Mouse (Mus musculus) kidney, postnatal 4 days (tissue): ENCODE data around the gene Map4k1.

Experiments
- DNase-seq, 2 experiments: peaks; one replicate each; pipeline ENCODE4 v3.0.0; 2021; ENCODE audit warnings: mixed read lengths in 2 of 2

The Map4k1 gene

DNA sequence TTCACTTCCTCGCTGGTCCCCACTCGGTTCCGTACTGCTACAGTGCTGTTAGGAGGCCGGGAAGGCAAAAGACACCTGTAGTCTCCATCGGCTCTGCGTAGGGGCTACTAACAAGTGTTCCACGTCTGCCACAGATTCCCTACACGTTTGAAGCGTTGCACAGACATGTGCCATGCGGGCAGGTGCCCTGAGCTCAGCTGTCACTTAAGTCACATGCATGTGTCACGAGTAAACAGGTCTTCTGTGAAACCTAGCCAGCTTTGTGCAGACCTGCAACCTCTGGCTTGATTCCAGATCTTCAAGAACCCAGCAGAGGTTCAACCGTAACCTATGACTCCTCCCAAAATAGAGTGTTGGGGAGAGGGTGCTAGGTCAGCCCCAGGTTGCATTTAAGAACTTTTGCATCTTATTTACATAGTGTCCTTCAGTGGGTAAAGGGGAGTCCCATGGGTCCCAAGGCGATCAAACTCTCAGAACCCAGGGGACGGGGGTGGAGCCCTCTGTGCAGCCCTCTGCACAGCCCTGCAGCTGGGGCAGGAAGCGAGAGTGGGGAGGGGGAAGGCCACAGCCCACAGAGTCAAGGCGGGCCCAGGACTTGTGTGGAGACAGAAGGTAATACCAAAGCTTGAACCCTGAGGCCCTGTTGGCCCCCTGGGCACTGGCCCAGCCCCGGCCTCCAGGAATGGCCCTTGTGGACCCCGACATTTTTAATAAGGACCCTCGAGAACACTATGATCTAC is 594 bp downstream of the Map4k1 start:
- DNase-seq = peak; percentile 49 to 70

DNA sequence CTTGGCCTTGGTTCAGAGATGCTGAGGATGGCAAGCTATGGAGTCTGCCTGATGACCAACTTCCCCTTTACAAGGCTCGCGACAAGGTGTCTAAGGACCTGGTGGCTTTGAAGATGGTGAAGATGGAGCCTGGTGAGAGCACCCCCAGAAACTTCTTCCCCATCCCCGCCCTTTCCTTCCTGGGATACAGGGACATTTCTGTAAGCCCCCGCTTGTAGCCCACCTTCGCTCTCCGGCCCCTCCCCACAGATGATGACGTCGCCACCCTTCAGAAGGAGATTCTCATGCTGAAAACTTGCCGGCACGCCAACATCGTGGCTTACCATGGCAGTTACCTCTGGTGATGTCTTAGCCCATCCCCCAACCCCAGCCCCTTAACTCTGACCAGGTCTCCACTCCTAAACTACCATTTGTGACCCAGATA is 1.3 kb downstream of the Map4k1 start:
- DNase-seq = no peak

DNA sequence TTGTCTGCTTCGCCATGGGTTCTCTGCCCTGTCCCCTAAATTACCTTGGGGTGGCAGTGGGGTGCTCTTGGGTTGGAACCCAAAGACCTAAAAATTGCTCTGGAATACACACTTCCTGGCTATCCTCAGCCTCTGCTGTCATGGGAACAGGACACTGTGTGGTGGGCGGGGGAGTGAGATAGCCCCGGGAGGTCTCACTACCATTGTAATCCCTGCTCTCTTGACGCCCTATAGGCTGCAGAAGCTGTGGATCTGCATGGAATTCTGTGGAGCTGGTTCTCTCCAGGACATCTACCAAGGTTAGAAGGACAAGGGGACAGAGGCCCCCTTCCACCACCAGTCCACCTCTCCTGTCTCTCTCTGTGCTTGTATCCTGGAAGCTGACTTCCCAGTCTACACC is 2.0 kb downstream of the Map4k1 start:
- no peak for DNase-seq

DNA sequence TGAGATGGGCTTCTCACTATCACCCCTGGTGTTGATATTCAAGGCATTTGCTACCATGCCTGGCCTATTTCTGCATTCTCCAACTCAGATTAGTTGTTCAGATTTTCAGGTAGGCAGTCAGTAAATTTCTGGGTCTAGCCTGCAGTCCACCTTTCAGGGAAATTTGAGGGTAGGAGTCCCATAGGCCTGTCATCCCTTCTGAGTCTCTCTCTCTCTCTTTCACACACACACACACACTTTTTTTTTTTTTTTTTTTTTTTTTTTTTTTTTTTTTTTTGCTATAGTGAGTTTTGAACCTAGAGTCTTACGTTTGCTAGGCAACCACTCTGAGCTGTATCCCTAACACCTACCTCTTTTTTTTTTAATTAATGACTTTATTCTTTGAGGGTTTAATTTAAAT is 2.6 kb downstream of the Map4k1 start:
- DNase-seq = no peak

DNA sequence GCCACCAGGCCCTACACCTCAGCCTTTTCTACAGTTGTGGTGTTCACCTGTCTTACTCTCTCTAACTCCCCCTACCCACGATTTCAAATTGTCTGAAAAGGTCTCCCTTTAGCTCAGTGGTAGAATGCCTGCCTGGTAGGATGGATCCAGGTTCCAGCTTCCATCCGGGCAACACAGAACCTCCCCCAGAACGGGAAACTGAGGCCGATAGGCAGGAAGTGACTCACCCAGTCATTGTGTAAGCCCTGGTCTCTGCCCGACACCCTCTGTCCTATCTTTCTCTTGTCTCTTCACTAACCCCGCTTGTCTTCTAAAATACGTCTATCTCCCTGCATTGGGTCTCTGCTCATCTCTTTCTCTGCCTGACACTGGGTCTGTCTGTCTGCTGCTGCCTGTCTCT is 3.4 kb downstream of the Map4k1 start:
- DNase-seq = no peak

DNA sequence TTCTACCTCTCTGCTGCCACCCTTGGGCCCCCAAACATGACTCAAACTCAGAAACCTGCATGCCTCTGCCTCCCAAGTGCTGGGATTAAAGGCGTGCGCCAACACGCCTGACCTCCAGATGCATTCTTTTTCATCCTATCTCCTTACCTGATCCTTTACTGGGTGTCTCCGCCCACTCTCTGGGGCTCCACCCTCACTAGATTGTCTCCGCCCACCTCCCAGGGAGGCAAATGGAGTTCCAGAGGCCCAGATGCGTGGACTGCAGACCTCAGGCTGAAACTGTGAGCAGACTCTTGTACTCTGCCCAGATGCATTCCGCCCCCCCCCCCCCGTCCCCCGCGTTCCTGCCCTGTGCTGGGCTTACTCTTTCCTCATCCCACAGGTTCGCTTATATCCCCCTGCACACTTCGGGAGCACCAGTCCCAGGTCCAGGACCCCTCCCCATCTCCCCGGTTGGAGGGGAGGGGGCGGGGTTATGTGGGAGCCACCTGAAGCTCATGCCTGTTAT is 9.0 kb downstream of the Map4k1 start:
- DNase-seq = no peak

DNA sequence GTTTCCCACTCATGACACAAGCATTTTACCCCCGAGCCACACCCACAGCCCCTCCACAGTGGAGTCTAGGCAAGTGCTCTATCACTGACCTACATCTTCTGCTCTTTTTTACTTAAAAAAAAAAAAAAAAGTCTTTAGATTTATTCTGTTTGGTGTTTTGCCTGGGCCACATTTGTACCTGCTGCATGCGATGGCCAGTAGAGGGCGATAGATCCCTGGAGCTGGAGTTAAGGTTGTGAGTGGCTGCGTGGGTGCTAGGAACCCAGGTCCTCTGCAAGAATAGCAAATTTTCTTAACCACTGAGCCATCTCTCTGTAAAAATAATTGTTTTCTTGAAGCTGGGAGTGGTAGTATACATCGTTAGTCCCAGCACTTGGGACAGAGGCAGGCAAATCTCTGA is 9.8 kb downstream of the Map4k1 start:
- no peak for DNase-seq

DNA sequence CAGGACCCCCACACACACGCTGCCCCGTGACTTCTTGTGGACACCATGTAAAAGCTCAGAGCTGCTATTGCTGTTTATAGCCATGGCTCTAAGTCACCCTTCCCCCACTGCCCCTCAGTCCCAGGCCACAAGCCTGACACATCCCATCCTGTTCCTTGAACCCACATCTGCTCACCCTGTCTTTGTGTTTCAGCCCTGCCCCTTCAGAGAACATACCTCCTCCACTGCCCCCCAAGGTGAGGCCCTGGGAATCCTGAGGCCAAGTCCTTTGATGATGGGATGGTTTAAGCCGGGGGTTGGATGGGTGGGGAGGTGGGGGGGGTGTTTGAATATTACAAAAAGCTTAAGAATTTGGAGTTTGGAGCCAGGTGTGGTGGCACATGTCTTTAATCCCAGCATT is 11.1 kb downstream of the Map4k1 start:
- no peak for DNase-seq

DNA sequence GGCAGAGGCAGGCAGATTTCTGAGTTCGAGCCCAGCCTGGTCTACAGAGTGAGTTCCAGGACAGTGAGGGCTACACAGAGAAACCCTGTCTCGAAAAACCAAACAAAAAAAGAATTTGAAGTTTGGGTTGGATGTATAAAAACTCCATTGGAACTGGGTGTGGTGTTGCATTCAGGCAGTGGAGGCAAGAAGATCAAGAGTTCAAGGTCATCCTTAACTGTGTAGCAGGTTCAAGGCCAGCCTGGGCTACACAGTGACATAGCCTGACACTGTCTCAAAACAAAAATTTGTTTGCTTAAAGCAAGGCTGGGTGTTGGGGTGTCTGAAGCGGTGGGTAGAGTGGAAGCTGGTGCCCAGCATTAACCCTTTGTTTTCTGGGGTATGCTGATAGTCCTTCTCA is 11.6 kb downstream of the Map4k1 start:
- no peak for DNase-seq

DNA sequence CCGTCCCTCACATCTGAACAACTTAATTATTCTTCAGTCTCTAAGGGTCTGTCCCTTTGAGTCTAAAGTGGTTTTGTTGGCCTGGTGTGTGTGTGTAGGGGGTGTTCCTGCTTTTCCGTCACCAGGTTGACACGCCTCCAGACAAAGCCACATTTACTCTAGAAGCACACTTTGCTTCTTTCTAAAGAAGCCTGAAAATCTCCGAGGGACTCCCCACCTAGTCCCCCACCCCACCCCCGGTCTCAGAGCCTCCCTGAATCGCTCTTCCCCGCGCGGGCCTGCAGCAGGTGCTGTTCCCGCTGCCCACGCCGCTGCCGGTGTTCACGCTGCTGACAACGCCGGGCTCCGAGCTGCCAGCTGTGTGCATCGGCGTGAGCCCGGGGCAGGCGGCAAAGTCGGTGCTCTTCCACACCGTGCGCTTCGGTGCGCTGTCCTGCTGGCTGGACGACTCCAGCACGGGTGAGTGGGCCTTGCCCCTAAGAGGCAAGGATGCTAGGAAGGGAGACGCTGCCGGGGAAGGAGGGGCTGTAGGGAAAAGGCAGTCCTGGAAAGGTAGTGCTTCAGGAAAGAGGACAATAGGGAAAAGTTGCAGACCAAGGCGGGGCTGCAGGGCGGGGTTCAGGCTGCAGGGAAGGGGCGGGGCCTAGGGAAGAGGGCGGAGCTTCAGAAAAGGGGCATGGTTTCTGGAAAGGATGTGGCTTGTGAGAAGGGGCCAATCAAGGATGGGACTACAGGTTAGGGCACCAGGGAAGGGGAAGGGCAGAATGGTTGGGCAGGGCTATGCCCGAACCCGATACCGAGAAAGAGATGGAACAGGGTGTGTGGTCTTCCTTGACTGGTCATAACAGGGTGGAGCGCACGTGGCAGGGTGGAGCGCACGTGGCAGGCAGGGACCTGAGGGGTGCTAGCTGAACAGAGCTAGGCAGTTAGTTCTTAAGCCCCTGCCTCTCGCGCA is 19.1 kb downstream of the Map4k1 start:
- DNase-seq = peak; percentile 92

DNA sequence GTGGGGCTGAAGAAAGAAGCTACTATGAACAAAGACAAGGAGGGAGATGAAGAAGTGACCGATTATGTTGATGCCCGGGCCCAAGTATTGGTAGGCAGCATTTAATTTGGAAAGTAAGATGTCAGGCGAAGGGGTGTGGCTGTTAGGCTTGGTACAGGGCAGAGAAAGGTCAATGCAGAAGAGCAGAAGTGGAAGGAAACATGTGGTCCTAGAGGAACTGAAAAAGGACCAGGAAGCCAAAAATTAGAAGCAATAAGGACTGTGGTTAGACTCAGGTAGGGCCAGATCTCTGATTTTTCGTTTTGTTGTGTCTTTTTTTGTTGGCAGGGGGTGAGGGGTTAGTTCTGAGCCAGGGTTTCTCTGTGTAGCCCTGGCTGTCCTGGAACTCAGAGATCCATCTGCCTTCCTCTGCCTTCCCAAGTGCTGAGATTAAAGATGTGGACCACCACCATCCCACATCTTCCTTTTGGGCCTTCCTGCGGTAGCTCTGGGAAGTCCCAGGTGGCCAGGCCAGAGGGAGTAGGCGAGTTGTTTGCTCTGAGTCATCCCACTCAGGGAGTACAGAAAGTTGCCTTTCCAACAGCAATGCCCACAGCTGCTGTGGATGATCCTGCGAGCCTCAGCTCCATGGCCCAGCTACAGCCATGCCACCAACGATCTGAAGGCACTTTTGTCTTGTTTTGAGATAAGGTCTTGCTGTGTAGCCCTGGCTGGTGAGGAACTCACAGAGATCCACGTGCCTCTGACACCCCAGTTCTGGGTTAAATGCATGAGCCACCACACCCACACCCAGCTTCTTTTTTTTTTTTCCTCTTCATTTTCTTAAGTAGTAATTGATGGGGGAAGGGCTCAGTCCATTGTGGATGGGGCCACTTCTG is 25.6 kb downstream of the Map4k1 start:
- DNase-seq = no peak

DNA sequence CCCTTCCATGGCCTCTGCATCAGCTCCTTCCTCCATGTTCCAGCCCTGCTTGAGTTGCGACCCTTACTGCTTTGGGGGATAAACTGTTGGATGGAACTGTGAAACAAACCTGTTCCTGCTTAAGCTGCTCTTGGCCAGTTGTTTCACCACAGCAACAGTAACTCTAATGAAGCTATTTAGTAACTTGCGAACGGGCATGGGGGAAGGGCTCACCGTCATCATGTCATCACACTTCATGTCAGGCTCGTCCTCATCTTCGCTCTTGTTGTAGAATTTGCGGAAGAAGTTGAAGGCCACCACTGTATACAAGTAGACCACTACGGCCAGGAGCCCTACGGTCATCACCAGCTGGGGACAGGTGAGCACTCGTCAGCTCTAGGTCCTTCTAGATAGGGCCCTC is 26.3 kb downstream of the Map4k1 start:
- no peak for DNase-seq

DNA sequence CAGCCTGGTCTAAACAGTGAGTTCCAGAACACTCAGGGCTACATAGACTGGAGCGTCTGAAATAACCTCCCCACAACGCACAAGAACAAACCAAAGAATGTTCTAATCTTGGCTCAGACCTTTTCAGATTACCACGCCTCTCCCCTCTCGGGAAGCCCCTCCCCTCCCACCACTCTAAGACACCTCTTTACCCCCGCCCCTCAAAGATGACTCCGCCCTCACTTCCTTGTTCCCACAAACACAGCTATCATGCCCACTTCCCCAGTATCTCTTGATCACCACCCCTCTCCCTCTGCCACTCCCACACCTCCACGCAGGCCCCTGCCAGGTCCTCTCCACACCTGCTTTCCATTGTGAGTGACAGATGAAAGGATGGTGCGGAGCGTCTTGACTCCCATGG is 26.9 kb downstream of the Map4k1 start:
- no peak for DNase-seq

DNA sequence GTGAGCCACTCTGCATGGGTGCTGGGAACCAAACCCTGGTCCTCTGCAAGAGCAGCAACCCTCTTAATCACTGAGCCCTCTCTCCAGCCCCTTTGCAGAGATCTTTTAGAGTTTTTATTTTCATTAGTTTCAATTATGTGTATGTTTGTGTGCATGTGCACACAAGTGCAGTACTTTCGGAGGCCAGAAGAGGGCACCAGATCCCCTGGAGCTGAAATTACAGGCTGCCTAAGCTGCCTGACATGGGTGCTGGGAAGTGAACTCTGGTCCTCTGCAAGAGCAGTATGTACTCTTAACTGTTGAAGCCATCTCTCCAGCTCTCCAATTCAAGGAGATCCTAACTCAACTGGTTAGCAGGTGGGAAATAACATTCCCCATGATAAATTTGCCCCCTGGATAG is 33.1 kb downstream of the Map4k1 start:
- no peak for DNase-seq

DNA sequence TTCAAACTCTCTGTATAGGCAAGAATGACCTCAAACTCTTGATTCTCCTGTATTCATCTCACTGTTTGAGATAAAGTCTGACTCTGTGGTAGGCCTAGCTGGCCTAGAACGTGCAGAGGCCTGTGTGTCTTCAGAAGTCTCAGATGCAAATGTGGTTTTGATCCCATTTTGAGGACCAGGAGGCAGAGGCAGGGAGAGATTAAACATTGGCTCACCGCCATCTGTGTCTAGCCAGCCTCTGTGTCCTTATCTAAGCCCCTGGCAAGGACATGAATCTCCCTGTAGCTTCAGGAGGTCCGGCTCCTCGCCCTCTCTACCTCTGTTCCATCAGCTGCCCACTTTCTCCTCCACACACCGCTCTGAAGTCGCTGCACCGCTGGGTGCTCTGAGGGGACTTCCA is 34.6 kb downstream of the Map4k1 start:
- DNase-seq = no peak

DNA sequence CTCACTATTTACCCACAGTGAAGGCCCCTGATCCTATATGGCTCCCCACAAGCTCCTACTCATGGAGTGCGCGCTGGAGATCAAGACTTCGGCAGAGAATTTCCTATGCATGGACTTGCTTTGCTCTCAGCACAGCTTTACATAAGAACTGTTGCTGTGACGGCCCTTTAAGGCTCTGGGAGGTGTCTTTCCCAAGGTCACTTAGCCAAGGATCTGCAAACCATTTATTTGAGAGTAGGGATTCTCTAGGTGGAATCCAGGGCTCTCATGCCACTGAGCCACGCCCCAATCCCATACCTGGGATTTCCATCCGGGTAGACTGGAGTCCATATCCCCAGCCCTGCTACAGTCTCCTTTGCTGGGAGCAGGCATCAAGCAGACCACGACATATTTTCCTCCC is 35.4 kb downstream of the Map4k1 start:
- DNase-seq = no peak

DNA sequence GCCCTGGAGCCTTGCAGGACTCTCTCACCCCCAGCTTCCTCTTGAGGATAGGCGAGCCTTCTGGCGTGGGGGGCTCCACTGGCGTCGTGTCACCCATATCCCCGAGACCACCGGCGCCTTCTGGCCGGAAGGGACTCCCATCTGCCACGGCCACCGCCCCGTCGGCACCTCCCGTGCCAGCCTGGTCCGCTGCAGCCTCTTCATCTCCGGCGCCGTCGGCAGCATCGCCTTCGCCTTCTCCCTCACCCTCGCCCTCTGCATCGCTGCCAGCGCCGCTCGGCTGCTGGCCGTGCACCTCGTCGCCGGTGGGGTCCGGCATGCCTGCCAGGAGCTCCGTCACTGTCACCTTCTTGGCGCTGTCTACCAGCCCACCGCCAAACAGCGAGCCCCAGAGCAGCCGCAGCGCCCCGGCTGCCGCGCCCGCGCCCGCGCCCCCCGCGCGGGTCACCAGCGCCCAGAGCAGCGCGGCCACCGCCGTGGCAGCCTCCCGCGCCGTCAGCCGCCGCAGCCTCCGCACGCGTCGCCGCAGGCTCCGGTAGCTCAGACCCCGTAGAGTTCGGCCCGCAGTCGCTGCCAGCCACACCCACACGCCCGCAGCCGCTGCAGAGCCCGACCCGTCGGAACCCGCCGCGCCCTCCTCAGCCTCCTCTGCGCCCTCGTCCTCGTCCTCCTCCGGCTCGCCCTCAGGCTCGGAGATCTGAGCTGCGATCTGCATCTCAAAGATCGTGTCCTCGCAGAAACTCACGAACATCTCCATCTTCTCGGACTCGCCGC is 37.8 kb downstream of the Map4k1 start:
- peak; percentile 26 to 43 for DNase-seq

DNA sequence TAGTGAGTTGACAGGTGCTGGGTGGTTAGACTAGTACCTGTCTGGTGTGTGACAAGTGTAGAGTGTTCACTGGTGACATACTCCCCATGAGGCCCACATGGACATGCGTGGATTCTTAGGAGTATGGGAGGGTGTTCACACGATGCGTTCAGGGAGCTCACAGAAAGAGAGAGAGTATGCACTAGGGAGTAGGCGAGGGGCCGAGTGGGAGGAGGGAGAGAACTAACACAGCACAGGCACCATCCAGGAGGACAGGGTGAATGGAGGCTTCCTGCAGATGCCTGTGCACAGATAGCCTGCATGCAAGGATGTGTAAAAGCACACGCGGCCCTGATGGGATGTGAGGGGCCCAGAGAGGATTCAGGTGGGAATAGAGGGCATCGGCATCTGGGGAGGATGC is 40.6 kb downstream of the Map4k1 start:
- DNase-seq = no peak

DNA sequence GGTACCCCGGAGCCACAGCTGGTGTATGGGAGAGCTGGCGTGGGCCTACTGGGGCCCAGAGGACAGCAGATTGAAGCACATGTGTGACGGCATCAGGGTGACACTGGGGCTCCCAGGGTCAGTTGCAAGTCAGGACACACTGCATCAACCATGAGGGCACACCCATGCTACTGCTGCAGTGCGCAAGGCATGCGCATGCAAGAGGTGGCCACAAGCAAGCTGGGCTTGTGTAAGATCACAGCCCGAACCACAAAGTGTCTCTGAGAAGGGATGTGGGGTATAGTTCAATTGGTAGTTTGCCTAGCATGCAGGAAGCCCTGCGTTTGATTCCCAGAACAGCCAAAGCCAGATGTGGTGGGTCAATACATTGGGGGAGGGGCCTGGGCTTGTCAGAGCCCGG is 41.7 kb downstream of the Map4k1 start:
- DNase-seq = no peak

DNA sequence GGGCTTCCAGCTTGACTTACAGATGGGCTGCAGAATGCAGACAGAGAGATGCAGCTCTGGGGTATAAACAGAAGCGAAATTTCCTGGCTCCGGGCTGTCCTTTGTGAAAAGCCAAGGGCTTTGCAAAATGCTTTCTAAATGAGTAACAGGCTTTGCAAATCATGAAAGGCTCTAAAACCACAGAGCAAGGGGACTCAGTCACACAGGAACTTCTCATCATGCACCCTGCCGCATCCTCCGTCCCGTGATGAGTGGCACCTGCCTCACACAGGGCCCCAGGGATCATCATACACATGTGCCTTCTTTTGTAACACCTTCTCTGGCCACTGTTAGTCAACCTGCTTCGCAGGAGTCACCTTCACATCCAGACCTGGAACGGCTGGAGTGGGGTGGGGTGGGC is 43.7 kb downstream of the Map4k1 start:
- DNase-seq = no peak

DNA sequence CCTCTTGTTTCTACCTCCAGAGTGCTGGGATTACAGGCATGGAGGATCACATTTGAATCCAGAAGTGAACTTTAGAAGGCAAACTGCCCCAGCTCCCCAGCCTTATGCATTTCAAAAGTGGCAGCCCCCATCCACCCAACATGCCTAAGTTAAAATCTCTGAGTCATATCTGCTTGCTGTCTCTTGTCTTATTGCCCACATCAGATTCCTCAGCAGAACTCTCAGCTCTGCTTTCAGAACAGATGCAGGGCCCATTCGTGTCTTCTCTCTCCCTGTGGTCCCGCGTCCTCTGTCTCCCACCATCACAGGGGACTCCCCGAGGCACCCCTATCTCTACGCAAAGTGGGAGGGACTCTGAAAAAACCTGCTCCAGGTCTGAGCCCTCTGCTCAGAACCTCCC is 44.3 kb downstream of the Map4k1 start:
- DNase-seq = no peak

DNA sequence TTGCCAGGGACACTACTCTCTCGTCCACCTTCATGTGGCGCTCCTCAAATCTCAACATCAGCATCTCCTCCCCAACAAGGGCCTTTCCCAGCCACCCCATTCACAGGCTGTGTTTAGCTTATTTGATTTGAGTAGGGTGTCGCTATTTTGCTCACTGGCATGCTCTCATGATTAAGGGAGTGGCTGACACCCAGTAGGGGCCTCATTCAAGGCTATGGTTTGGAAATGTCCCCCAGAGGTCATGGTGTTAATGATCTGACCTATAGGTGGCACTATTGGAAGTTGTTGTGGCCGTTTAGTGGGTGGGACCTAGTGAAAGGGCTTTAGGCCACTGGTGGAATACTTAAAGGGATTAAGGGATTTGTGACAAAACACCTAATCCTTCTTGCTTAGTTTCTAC is 45.0 kb downstream of the Map4k1 start:
- DNase-seq = no peak
